Mouse (Mus musculus) kidney, embryonic 15.5 days (tissue): Measurements from ENCODE around the gene Atp1a1. TPM values are rescaled to one million over a fixed set of nuclear protein-coding genes. Genes with fewer than 3 reads are reported as not detected.
A peak's percentile ranks its signal among the peaks of the same experiment; 100 is the strongest.

Experiments
- ATAC-seq: fragments of 200-750 bp; cut with Nextera tagmentation; replicated peaks from 2 replicates; pipeline ENCODE4 v1.8.0; 2017; ENCODE audit warnings: moderate TSS enrichment; ENCODE audit not compliant: low FRiP score
- H3K27ac ChIP-seq: fragments of 300-500 bp; sonication (generic); 2 replicates; pipeline ENCODE4 v1.5.1; 2015; ENCODE audit warnings: mild to moderate bottlenecking, inconsistent platforms
- H3K27me3 ChIP-seq: fragments of 300-500 bp; sonication (generic); 2 replicates; pipeline ENCODE4 v1.6.1; 2015; ENCODE audit warnings: inconsistent platforms
- H3K36me3 ChIP-seq: fragments of 300-500 bp; sonication (generic); 2 replicates; pipeline ENCODE4 v1.6.1; 2015; ENCODE audit warnings: inconsistent platforms
- H3K4me1 ChIP-seq: fragments of 300-500 bp; sonication (generic); 2 replicates; pipeline ENCODE4 v1.6.1; 2015; ENCODE audit warnings: inconsistent platforms
- H3K4me2 ChIP-seq: fragments of 300-500 bp; sonication (generic); 2 replicates; pipeline ENCODE4 v1.6.1; 2015; ENCODE audit warnings: moderate library complexity, mild to moderate bottlenecking, inconsistent platforms
- H3K4me3 ChIP-seq: fragments of 300-500 bp; sonication (generic); replicated peaks from 2 replicates; pipeline ENCODE4 v1.5.1; 2015; ENCODE audit warnings: mild to moderate bottlenecking, inconsistent platforms
- H3K9ac ChIP-seq: fragments of 300-500 bp; sonication (generic); 2 replicates; pipeline ENCODE4 v1.6.1; 2015; ENCODE audit warnings: mild to moderate bottlenecking, inconsistent platforms
- H3K9me3 ChIP-seq: fragments of 300-500 bp; sonication (generic); replicated peaks from 2 replicates; pipeline ENCODE4 v1.6.1; 2016; ENCODE audit warnings: inconsistent platforms
- WGBS: fragments of 180-500 bp; shearing (Covaris S2); methylation state at CpG from one replicate; pipeline ENCODE4 v1.1.7; 2015; ENCODE audit warnings: mixed read lengths; 5-methylcytosine and 5-hydroxymethylcytosine counted together
- polyA plus RNA-seq: library from polyadenylated mRNA; unstranded; fragments of >200 nt; fragmentation: Nextera tagmentation; extraction: Ambion mirVana; gene quantifications from 2 replicates; pipeline ENCODE4 v1.2.1, GENCODE M21; 2015

Gene Atp1a1
- polyA plus RNA-seq, 1 experiment from 2014 or later = 247 TPM

- no peak for ATAC-seq
- Histone ChIP-seq H3K27ac (no peak overlapping the region), H3K4me3 (no peak overlapping the region), H3K9me3 (no peaks in the 10 kb centered on the region), H3K4me1 (peaks cover 34% of the 10 kb centered on the region), H3K9ac (no peak overlapping the region), H3K36me3 (no peaks in the 10 kb centered on the region), H3K4me2 (no peak overlapping the region), H3K27me3 (0 out of 2 replicates have a peak, but pooled peaks cover 4% of the 10 kb centered on the region)
- 87% methylated on average over 5 of the region's 5 CpGs for WGBS
These were observed 4.8 kb upstream of the Atp1a1 start for GRCm38 (mm10) chr3:101609302-101609701.

- Histone ChIP-seq H3K27me3 (0 out of 2 replicates have a peak, but pooled peaks cover 4% of the 10 kb centered on the region), H3K4me3 (no peak overlapping the region), H3K36me3 (no peaks in the 10 kb centered on the region), H3K4me2 (no peak overlapping the region), H3K9me3 (no peaks in the 10 kb centered on the region), H3K4me1 (peaks cover 36% of the 10 kb centered on the region), H3K9ac (no peak overlapping the region), H3K27ac (no peak overlapping the region)
- 72% methylated on average over 7 of the region's 7 CpGs for WGBS
- ATAC-seq = no peak
These were observed 2.5 kb upstream of the Atp1a1 start for GRCm38 (mm10) chr3:101606861-101607455.

- Histone ChIP-seq H3K27ac (no peak overlapping the region), H3K27me3 (0 out of 2 replicates have a peak, but pooled peaks cover 4% of the 10 kb centered on the region), H3K4me3 (no peak overlapping the region), H3K9ac (no peak overlapping the region), H3K9me3 (no peaks in the 10 kb centered on the region), H3K4me1 (peaks cover 37% of the 10 kb centered on the region), H3K36me3 (no peaks in the 10 kb centered on the region), H3K4me2 (0 out of 2 replicates have a peak overlapping the region, but pooled peaks have one; percentile 89)
- WGBS = 57% methylated on average over 2 of the region's 2 CpGs
- no peak for ATAC-seq
These were observed 1.2 kb upstream of the Atp1a1 start for GRCm38 (mm10) chr3:101605721-101606120.

- H3K4me1 ChIP-seq = peaks cover 41% of the 10 kb centered on the region
- peak overlapping the region; percentile 89 for H3K4me2 ChIP-seq
- 17% methylated on average over 5 of the region's 5 CpGs for WGBS
- peak overlapping the region; percentile 84 for H3K4me3 ChIP-seq
- peak overlapping the region; percentile 98; the same call in 1 of the 2 replicates for H3K27ac ChIP-seq
- no peaks in the 10 kb centered on the region for H3K9me3 ChIP-seq
- H3K36me3 ChIP-seq = no peaks in the 10 kb centered on the region
- H3K27me3 ChIP-seq = 0 out of 2 replicates have a peak, but pooled peaks cover 4% of the 10 kb centered on the region
- no peak for ATAC-seq
- peak overlapping the region; percentile 61 for H3K9ac ChIP-seq
These were observed 807 bp upstream of the Atp1a1 start for GRCm38 (mm10) chr3:101605291-101605690.

GRCm38 (mm10) chr3:101603661-101604549, 579 bp downstream of the Atp1a1 start:
- WGBS = under 1% methylated on average over 63 of the region's 68 CpGs
- peak; percentile 86 for ATAC-seq
- Histone ChIP-seq H3K4me1 (peaks cover 55% of the 10 kb centered on the region), H3K4me3 (peak overlapping the region; percentile 84), H3K27me3 (0 out of 2 replicates have a peak, but pooled peaks cover 4% of the 10 kb centered on the region), H3K9me3 (no peaks in the 10 kb centered on the region), H3K36me3 (no peaks in the 10 kb centered on the region), H3K27ac (peak overlapping the region; percentile 98), H3K4me2 (peak overlapping the region; percentile 89), H3K9ac (peak overlapping the region; percentile 93)

GRCm38 (mm10) chr3:101603194-101603593, 1.3 kb downstream of the Atp1a1 start:
- peak overlapping the region; percentile 84 for H3K4me3 ChIP-seq
- peak overlapping the region; percentile 98 for H3K27ac ChIP-seq
- ATAC-seq = no peak
- H3K9ac ChIP-seq = peak overlapping the region; percentile 93
- 25% methylated on average over 7 of the region's 7 CpGs for WGBS
- H3K4me2 ChIP-seq = peak overlapping the region; percentile 89
- no peaks in the 10 kb centered on the region for H3K9me3 ChIP-seq
- H3K4me1 ChIP-seq = peaks cover 62% of the 10 kb centered on the region
- 0 out of 2 replicates have a peak, but pooled peaks cover 4% of the 10 kb centered on the region for H3K27me3 ChIP-seq
- H3K36me3 ChIP-seq = no peaks in the 10 kb centered on the region

GRCm38 (mm10) chr3:101602511-101603055, 1.9 kb downstream of the Atp1a1 start:
- H3K27ac ChIP-seq = peak overlapping the region; percentile 98
- H3K4me1 ChIP-seq = peaks cover 68% of the 10 kb centered on the region
- no peaks in the 10 kb centered on the region for H3K36me3 ChIP-seq
- 0 out of 2 replicates have a peak, but pooled peaks cover 4% of the 10 kb centered on the region for H3K27me3 ChIP-seq
- peak overlapping the region; percentile 84 for H3K4me3 ChIP-seq
- WGBS = 49% methylated on average over 4 of the region's 4 CpGs
- H3K9ac ChIP-seq = peak overlapping the region; percentile 93
- no peak for ATAC-seq
- H3K4me2 ChIP-seq = peak overlapping the region; percentile 89
- no peaks in the 10 kb centered on the region for H3K9me3 ChIP-seq

GRCm38 (mm10) chr3:101601687-101602086, 2.8 kb downstream of the Atp1a1 start:
- H3K4me3 ChIP-seq = peak overlapping the region; percentile 84

GRCm38 (mm10) chr3:101601003-101601525, 3.4 kb downstream of the Atp1a1 start:
- 0 out of 2 replicates have a peak overlapping the region, but pooled peaks have one; percentile 15 for H3K9ac ChIP-seq
- 65% methylated on average over 8 of the region's 8 CpGs for WGBS
- H3K9me3 ChIP-seq = no peaks in the 10 kb centered on the region
- ATAC-seq = no peak
- no peaks in the 10 kb centered on the region for H3K27me3 ChIP-seq
- peak overlapping the region; percentile 98 for H3K27ac ChIP-seq
- peaks cover 82% of the 10 kb centered on the region for H3K4me1 ChIP-seq
- peaks cover under 1% of the 10 kb centered on the region; the same call in 1 of the 2 replicates for H3K36me3 ChIP-seq
- peak overlapping the region; percentile 89 for H3K4me2 ChIP-seq
- peak overlapping the region; percentile 84 for H3K4me3 ChIP-seq

More at GRCm38 (mm10) chr3:101601687-101602086, 2.8 kb downstream of the Atp1a1 start:
- H3K4me1 ChIP-seq = peaks cover 76% of the 10 kb centered on the region
- no peaks in the 10 kb centered on the region for H3K36me3 ChIP-seq
- H3K27ac ChIP-seq = peak overlapping the region; percentile 98
- H3K4me2 ChIP-seq = peak overlapping the region; percentile 89
- WGBS = 48% methylated on average over 4 of the region's 4 CpGs
- no peaks in the 10 kb centered on the region for H3K27me3 ChIP-seq
- ATAC-seq = no peak
- H3K9ac ChIP-seq = 0 out of 2 replicates have a peak overlapping the region, but pooled peaks have one; percentile 15
- H3K9me3 ChIP-seq = no peaks in the 10 kb centered on the region

- Histone ChIP-seq H3K4me3 (peak overlapping the region; percentile 84; the same call in 1 of the 2 replicates), H3K36me3 (peaks cover 8% of the 10 kb centered on the region; the same call in 1 of the 2 replicates), H3K4me1 (peaks cover 84% of the 10 kb centered on the region), H3K9ac (no peak overlapping the region), H3K4me2 (peak overlapping the region; percentile 89), H3K9me3 (no peaks in the 10 kb centered on the region), H3K27me3 (no peaks in the 10 kb centered on the region), H3K27ac (peak overlapping the region; percentile 98)
- ATAC-seq = no peak
- WGBS = 12% methylated on average over 4 of the region's 4 CpGs
These were observed 4.4 kb downstream of the Atp1a1 start for GRCm38 (mm10) chr3:101599920-101600741.
